Mouse (Mus musculus): ENCODE measurements around the gene Mthfd2l. TPM values are rescaled to one million over a fixed set of nuclear protein-coding genes. Genes with fewer than 3 reads are reported as not detected.

Mthfd2l gene
- 17.1 and 39.5 TPM in 2 replicates for polyA plus RNA-seq (2012; rRNA removed)

DNA sequence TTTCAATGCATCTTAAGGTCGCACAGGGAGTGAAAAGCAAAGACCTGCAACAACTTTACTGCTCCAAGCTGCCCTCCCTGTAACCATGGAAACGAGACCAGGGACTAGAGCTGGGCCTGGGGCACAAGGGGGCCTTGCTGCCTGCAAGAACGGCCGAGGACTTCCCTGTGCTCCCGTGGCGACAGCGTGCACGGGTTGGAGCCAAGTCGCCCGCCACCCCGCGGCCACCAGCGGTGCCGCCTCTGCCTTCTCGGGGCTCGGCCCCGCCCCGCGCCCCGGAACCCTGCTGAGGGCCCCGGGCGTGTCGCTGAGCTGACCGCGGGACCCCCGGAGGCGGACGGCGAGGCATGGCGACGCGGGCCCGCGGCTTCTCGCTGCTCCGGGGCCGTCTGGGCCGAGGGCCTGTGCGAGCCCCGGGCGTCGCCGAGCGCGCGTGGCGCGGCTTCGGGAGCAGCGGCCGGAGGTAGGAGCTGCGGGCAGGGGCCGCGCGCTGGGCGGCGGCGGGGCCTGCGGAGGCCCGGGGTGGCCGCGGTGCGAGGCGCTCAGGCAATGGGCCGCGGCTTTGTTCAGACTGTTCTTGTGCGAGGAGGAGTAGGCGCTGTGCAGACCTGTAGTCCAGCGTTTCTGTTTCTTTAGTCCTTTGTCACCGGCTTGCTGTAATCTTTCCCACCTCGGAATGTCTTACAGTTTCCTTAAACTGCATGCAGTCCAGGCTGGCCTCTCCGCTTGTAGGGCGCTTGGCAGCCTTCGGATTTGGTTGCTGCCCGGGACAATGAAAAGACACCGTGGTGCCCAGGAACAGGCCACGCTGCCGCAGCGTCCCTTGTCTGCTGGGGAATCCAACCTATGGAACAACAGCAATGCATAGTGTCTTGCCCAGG, at the start of gene Mthfd2l:
TSS of gene Mthfd2l (plus strand) at position 147 of the 881 bp plus-strand sequence.
- H3K36me3 ChIP-seq (ENCODE audit: control insufficient read depth, insufficient read depth, low read length), result peaks cover 2% of the 10 kb centered on the region; the same call in 1 of the 2 replicates
- TF ChIP-seq CTCF (IDR thresholded peaks at IDR 0.05; ENCODE audit: extremely low read depth, insufficient read length, insufficient replicate concordance, low read depth, low read length) (peak; percentile 60), POLR2A (IDR thresholded peaks at IDR 0.05; ENCODE audit: low read depth, low read length) (peak; percentile 41; the same call in 1 of the 2 replicates)
- WGBS, result under 1% methylated on average over 79 of the region's 79 CpGs
- peak within 1 kb of the TSS; percentile 80 for H3K4me3 ChIP-seq (ENCODE audit: low read depth, low read length)
- peak within 1 kb of the TSS; percentile 54 for H3K27ac ChIP-seq (ENCODE audit: insufficient read depth, low read depth, low read length)
- no peaks in the 10 kb centered on the region for H3K4me1 ChIP-seq (ENCODE audit: control insufficient read depth, insufficient read depth, insufficient read length, low read length)
- H3K27me3 ChIP-seq (ENCODE audit: control insufficient read depth, insufficient read depth, low read length), result no peaks in the 10 kb centered on the region

DNA sequence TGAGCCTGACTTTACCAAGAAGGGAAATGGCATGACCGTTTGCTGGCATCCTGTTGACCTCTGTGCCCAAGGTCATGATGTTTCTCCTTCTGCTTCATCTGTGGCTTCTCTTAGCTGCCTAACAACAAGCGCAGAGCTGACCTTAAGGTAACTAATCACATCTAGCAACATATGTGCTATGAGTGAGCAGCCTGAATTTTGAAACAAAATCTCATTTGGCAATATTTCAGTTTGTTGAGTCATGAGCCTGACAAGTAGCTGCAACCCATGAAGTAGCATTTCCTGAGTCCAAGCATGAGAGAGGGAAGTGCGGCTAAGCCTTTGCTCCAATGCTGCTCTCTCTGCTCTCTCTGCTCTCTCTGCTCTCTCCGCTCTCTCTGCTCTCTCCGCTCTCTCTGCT, 49.2 kb upstream of the Mthfd2l start:
- TF ChIP-seq CTCF (IDR thresholded peaks at IDR 0.05; ENCODE audit: extremely low read depth, insufficient read length, insufficient replicate concordance, low read depth, low read length), result no peak
- no peak for TF ChIP-seq POLR2A (IDR thresholded peaks at IDR 0.05; ENCODE audit: low read depth, low read length)
- 81% methylated on average over 5 of the region's 5 CpGs for WGBS
- Histone ChIP-seq H3K36me3 (ENCODE audit: control insufficient read depth, insufficient read depth, low read length) (no peaks in the 10 kb centered on the region), H3K27ac (ENCODE audit: insufficient read depth, low read depth, low read length) (no peak overlapping the region), H3K4me3 (ENCODE audit: low read depth, low read length) (no peak overlapping the region), H3K4me1 (ENCODE audit: control insufficient read depth, insufficient read depth, insufficient read length, low read length) (peaks cover 6% of the 10 kb centered on the region; the same call in 1 of the 2 replicates), H3K27me3 (ENCODE audit: control insufficient read depth, insufficient read depth, low read length) (no peaks in the 10 kb centered on the region)

DNA sequence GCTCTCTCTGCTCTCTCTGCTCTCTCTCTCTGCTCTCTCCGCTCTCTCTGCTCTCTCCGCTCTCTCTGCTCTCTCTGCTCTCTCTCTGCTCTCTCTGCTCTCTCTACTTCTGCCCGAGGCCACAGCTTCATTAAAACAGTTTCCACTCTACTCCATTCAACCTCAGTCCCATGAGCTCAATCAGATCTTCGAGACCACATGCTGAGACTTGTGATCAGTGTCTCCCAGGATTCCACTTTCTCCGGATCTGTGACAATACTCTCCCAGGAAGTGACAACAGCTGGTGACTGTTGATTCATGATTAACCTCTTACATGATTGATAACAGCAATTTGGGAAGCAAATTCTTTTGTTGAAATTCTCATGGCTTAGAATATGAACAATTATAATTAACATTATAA, 48.8 kb upstream of the Mthfd2l start:
- TF ChIP-seq POLR2A (IDR thresholded peaks at IDR 0.05; ENCODE audit: low read depth, low read length) (no peak), CTCF (IDR thresholded peaks at IDR 0.05; ENCODE audit: extremely low read depth, insufficient read length, insufficient replicate concordance, low read depth, low read length) (no peak)
- H3K27me3 ChIP-seq (ENCODE audit: control insufficient read depth, insufficient read depth, low read length), result no peaks in the 10 kb centered on the region
- H3K36me3 ChIP-seq (ENCODE audit: control insufficient read depth, insufficient read depth, low read length), result no peaks in the 10 kb centered on the region
- no peak overlapping the region for H3K27ac ChIP-seq (ENCODE audit: insufficient read depth, low read depth, low read length)
- 84% methylated on average over 5 of the region's 5 CpGs for WGBS
- no peak overlapping the region for H3K4me3 ChIP-seq (ENCODE audit: low read depth, low read length)
- peaks cover 6% of the 10 kb centered on the region; the same call in 1 of the 2 replicates for H3K4me1 ChIP-seq (ENCODE audit: control insufficient read depth, insufficient read depth, insufficient read length, low read length)

DNA sequence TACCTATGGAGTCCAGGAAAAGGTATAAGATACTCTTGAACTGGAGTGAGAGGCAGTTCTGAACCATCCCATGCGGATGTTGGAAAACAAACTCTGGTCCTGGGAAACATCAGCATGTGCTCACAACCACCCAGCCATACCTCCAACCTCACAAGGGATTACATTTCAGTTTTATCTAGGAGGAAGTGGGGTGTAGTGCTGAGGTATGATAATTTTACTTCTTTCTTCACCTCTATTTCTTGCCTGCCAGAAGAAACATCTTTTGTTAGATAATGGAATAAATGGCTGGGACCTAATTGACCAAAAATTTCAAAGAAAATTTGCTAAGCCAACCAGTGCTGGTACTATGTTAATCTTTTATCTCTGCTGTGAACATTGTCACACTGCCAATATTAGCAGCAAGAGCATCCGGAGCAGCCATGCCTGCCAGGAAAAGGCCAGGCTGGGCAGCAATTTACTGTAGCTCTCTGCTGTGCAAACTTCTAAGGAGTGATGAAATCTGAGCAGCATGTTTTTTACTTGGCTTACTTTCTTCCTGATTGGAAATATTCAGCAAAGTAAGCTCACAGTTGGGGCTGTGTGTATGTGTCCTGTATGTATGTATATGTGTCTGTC, 46.2 kb upstream of the Mthfd2l start:
- 0 out of 2 replicates have a peak, but pooled peaks cover 2% of the 10 kb centered on the region for H3K4me1 ChIP-seq (ENCODE audit: control insufficient read depth, insufficient read depth, insufficient read length, low read length)
- H3K4me3 ChIP-seq (ENCODE audit: low read depth, low read length), result no peak overlapping the region
- H3K36me3 ChIP-seq (ENCODE audit: control insufficient read depth, insufficient read depth, low read length), result no peaks in the 10 kb centered on the region
- no peak overlapping the region for H3K27ac ChIP-seq (ENCODE audit: insufficient read depth, low read depth, low read length)
- H3K27me3 ChIP-seq (ENCODE audit: control insufficient read depth, insufficient read depth, low read length), result no peaks in the 10 kb centered on the region
- 40% methylated on average over 2 of the region's 2 CpGs for WGBS
- TF ChIP-seq POLR2A (IDR thresholded peaks at IDR 0.05; ENCODE audit: low read depth, low read length) (no peak), CTCF (IDR thresholded peaks at IDR 0.05; ENCODE audit: extremely low read depth, insufficient read length, insufficient replicate concordance, low read depth, low read length) (no peak)

DNA sequence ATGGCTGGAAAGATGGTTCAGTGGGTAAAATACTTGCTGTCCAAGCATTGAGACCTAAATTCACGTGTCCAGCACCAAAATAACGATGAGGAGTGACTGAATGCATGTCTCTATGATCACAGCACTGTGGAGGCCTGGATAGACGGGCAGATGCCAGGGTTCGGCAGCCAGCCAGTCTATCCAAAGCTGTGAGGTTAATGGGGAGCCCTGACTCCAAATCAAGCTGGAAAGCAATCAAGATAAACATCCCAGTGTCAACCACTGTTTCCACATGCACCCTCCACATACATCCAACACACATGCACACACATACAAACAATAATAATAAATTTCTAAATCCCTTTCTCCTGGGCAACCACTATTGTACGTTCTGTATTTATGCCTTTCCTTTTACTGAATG, 42.3 kb upstream of the Mthfd2l start:
- H3K36me3 ChIP-seq (ENCODE audit: control insufficient read depth, insufficient read depth, low read length), result no peaks in the 10 kb centered on the region
- TF ChIP-seq POLR2A (IDR thresholded peaks at IDR 0.05; ENCODE audit: low read depth, low read length), result no peak
- no peak for TF ChIP-seq CTCF (IDR thresholded peaks at IDR 0.05; ENCODE audit: extremely low read depth, insufficient read length, insufficient replicate concordance, low read depth, low read length)
- 77% methylated on average over 5 of the region's 5 CpGs for WGBS

DNA sequence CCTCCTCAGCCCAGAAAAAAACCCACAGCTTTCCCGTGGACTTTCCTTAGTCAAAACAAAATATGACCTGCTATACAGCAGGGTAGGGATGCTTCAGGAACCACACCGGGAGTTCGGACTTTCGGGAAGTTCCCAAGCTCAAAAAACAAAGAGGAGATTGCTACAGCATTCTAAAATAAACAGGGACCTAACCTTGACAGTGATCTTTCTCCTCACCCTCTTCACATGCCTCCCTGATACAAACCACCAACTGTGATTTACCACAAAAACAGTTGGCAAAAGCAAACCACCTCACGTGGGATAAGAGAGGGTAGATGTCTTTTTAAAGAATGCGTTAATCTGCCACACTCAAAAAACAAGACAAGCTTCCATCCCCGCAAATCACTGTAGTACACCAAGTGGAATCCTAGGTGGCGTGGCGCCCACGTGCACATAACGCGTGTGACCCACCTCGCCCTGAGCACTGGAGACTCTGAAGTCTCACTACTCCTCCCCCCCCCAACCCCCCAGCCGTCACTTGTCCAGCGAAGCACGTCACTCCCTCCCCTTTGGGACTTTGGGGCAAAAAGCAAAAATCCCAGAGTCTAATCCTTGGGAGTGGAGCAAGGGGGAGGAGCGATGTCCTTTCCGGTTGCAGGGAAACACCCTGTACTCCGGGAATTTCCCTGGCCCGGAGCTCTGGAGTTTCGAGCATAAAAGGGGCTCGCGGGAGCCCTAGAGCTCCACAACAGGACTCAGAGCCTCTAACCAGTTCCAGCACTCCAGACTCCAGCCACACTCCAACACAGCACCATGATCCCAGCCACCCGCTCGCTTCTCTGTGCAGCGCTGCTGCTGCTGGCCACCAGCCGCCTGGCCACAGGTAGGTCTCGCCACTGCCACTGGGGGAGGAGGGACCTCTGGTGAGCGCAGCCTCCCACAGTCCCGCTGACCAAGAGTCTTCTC, 40.1 kb upstream of the Mthfd2l start, which contains the start of gene Cxcl1:
TSS of gene Cxcl1 (plus strand) at position 723 of the 945 bp plus-strand sequence.
- no peak within 1 kb of the TSS for H3K27ac ChIP-seq (ENCODE audit: insufficient read depth, low read depth, low read length)
- 7% methylated on average over 30 of the region's 30 CpGs for WGBS

More for the DNA sequence above, 42.3 kb upstream of the Mthfd2l start:
- no peak overlapping the region for H3K27ac ChIP-seq (ENCODE audit: insufficient read depth, low read depth, low read length)
- no peaks in the 10 kb centered on the region for H3K27me3 ChIP-seq (ENCODE audit: control insufficient read depth, insufficient read depth, low read length)
- no peak overlapping the region for H3K4me3 ChIP-seq (ENCODE audit: low read depth, low read length)
- peaks cover 5% of the 10 kb centered on the region; the same call in 1 of the 2 replicates for H3K4me1 ChIP-seq (ENCODE audit: control insufficient read depth, insufficient read depth, insufficient read length, low read length)

More for the DNA sequence above, 40.1 kb upstream of the Mthfd2l start, which contains the start of gene Cxcl1:
- Histone ChIP-seq H3K4me3 (ENCODE audit: low read depth, low read length) (peak within 1 kb of the TSS; percentile 74), H3K4me1 (ENCODE audit: control insufficient read depth, insufficient read depth, insufficient read length, low read length) (peaks cover 3% of the 10 kb centered on the region; the same call in 1 of the 2 replicates), H3K36me3 (ENCODE audit: control insufficient read depth, insufficient read depth, low read length) (no peaks in the 10 kb centered on the region), H3K27me3 (ENCODE audit: control insufficient read depth, insufficient read depth, low read length) (no peaks in the 10 kb centered on the region)
- TF ChIP-seq CTCF (IDR thresholded peaks at IDR 0.05; ENCODE audit: extremely low read depth, insufficient read length, insufficient replicate concordance, low read depth, low read length) (peak; percentile 46; the same call in 1 of the 2 replicates), POLR2A (IDR thresholded peaks at IDR 0.05; ENCODE audit: low read depth, low read length) (0 out of 2 replicates have a peak, but pooled peaks have one; percentile 16)

Measured in small intestine, adult 2 months (tissue).